Mouse (Mus musculus) heart, postnatal 0 days (tissue): ENCODE measurements around the gene Frrs1l. TPM values are rescaled to one million over a fixed set of nuclear protein-coding genes. Genes with fewer than 3 reads are reported as not detected.
A peak's percentile ranks its signal among the peaks of the same experiment; 100 is the strongest.

Source experiments
- ATAC-seq: fragments of 200-750 bp; cut with Nextera tagmentation; 2 replicates; pipeline ENCODE4 v1.8.0; 2017; ENCODE audit warnings: low read depth, moderate number of reproducible peaks, moderate library complexity; ENCODE audit not compliant: insufficient read depth
- DNase-seq: peaks from one replicate; pipeline ENCODE4 v3.0.0-alpha.2; 2016; ENCODE audit warnings: low spot score
- H3K27ac ChIP-seq: fragments of 300-500 bp; sonication (generic); 2 replicates; pipeline ENCODE4 v1.5.1; 2014; ENCODE audit warnings: low read depth, mild to moderate bottlenecking
- H3K27me3 ChIP-seq: fragments of 300-500 bp; sonication (generic); 2 replicates; pipeline ENCODE4 v1.6.1; 2014; ENCODE audit warnings: low read length, mixed read lengths; ENCODE audit not compliant: control insufficient read depth, insufficient read depth
- H3K36me3 ChIP-seq: fragments of 300-500 bp; sonication (generic); replicated peaks from 2 replicates; pipeline ENCODE4 v1.6.1; 2014; ENCODE audit warnings: low read length, mixed read lengths; ENCODE audit not compliant: control insufficient read depth, insufficient read depth
- H3K4me1 ChIP-seq: fragments of 300-500 bp; sonication (generic); 2 replicates; pipeline ENCODE4 v1.6.1; 2014; ENCODE audit warnings: antibody characterized with exemption; ENCODE audit not compliant: control insufficient read depth, insufficient read depth
- H3K4me2 ChIP-seq: fragments of 300-500 bp; sonication (generic); 2 replicates; pipeline ENCODE4 v1.6.1; 2014; ENCODE audit warnings: low read depth, mild to moderate bottlenecking, low read length, moderate library complexity
- H3K4me3 ChIP-seq: fragments of 300-500 bp; sonication (generic); 2 replicates; pipeline ENCODE4 v1.5.1; 2014; ENCODE audit warnings: low read depth, low read length
- H3K9ac ChIP-seq: fragments of 300-500 bp; sonication (generic); replicated peaks from 2 replicates; pipeline ENCODE4 v1.6.1; 2014; ENCODE audit warnings: low read depth, low read length, mixed read lengths
- H3K9me3 ChIP-seq: fragments of 300-500 bp; sonication (generic); replicated peaks from 2 replicates; pipeline ENCODE4 v1.6.1; 2016; ENCODE audit warnings: low read length; ENCODE audit not compliant: control insufficient read depth
- CTCF ChIP-seq: IDR thresholded peaks from 2 replicates; pipeline ENCODE4 v1.5.1; 2016; ENCODE audit warnings: antibody characterized with exemption, control low read depth, low read depth
- EP300 ChIP-seq: IDR thresholded peaks from 2 replicates; pipeline ENCODE4 v1.6.1; 2016; ENCODE audit warnings: antibody characterized with exemption, low read depth
- WGBS: fragments of 180-500 bp; shearing (Covaris S2); extraction: QIAGEN DNeasy Blood & Tissue Kit; methylation state at CpG from one replicate; pipeline ENCODE4 v1.1.7; 2014; 5-methylcytosine and 5-hydroxymethylcytosine counted together
- polyA plus RNA-seq: library from polyadenylated mRNA; unstranded; fragments of >200 nt; fragmentation: Nextera tagmentation; extraction: Ambion mirVana; gene quantifications from 2 replicates; pipeline ENCODE4 v1.2.1, GENCODE M21; 2015
- total RNA-seq: library from RNA; depleted of rRNA; stranded (reverse); fragments of >200 nt; gene quantifications from 2 replicates; pipeline ENCODE4 v1.2.3, GENCODE M21; 2014; ENCODE audit warnings: low replicate concordance

Gene Frrs1l
- total and polyA plus RNA-seq, 2 experiments from 2014 or later = not detected

GRCm38 (mm10) chr4:56932096-56932495 lies 58.1 kb downstream of the Frrs1l start:
- peak overlapping the region; percentile 72 for H3K27ac ChIP-seq
- peaks cover 24% of the 10 kb centered on the region for H3K36me3 ChIP-seq
- H3K4me3 ChIP-seq = no peak overlapping the region
- H3K27me3 ChIP-seq = no peaks in the 10 kb centered on the region
- TF ChIP-seq CTCF (no peak), EP300 (peak; percentile 78; the same call in 1 of the 2 replicates)
- H3K4me1 ChIP-seq = peaks cover 47% of the 10 kb centered on the region
- 12% methylated on average over 7 of the region's 7 CpGs for WGBS
- ATAC-seq (peak; percentile 76), DNase-seq (peak; percentile 70)
- H3K4me2 ChIP-seq = no peak overlapping the region
- H3K9ac ChIP-seq = no peak overlapping the region
- no peaks in the 10 kb centered on the region for H3K9me3 ChIP-seq

- Histone ChIP-seq H3K36me3 (peaks cover 32% of the 10 kb centered on the region), H3K27me3 (no peaks in the 10 kb centered on the region), H3K9me3 (no peaks in the 10 kb centered on the region), H3K9ac (no peak overlapping the region), H3K4me1 (peaks cover 41% of the 10 kb centered on the region), H3K4me2 (no peak overlapping the region), H3K4me3 (no peak overlapping the region), H3K27ac (peak overlapping the region; percentile 72)
- TF ChIP-seq EP300 (peak; percentile 53; the same call in 1 of the 2 replicates), CTCF (no peak)
- peak; percentile 70 for ATAC-seq
- peak; percentile 81 for DNase-seq
- 43% methylated on average over 4 of the region's 4 CpGs for WGBS
These were observed 59.9 kb downstream of the Frrs1l start for GRCm38 (mm10) chr4:56930312-56930711.

- no peaks in the 10 kb centered on the region for H3K9me3 ChIP-seq
- TF ChIP-seq CTCF (no peak), EP300 (no peak)
- ATAC-seq (no peak), DNase-seq (no peak)
- no peak overlapping the region for H3K27ac ChIP-seq
- peaks cover 34% of the 10 kb centered on the region for H3K4me1 ChIP-seq
- H3K36me3 ChIP-seq = peaks cover 43% of the 10 kb centered on the region
- no peak overlapping the region for H3K4me3 ChIP-seq
- no peaks in the 10 kb centered on the region for H3K27me3 ChIP-seq
- no peak overlapping the region for H3K4me2 ChIP-seq
- 84% methylated on average over 4 of the region's 4 CpGs for WGBS
- H3K9ac ChIP-seq = no peak overlapping the region
These were observed 63.2 kb downstream of the Frrs1l start for GRCm38 (mm10) chr4:56926971-56927370.

GRCm38 (mm10) chr4:56922229-56922628 lies 68.0 kb downstream of the Frrs1l start:
- no peak overlapping the region for H3K27ac ChIP-seq
- DNase-seq (no peak), ATAC-seq (no peak)
- H3K9ac ChIP-seq = no peak overlapping the region
- H3K9me3 ChIP-seq = no peaks in the 10 kb centered on the region
- H3K4me1 ChIP-seq = no peaks in the 10 kb centered on the region
- TF ChIP-seq EP300 (no peak), CTCF (no peak)
- H3K36me3 ChIP-seq = peaks cover 60% of the 10 kb centered on the region
- H3K4me2 ChIP-seq = no peak overlapping the region
- 86% methylated on average over 11 of the region's 11 CpGs for WGBS
- H3K27me3 ChIP-seq = no peaks in the 10 kb centered on the region
- no peak overlapping the region for H3K4me3 ChIP-seq

GRCm38 (mm10) chr4:56915732-56916325 lies 74.4 kb downstream of the Frrs1l start:
- H3K9me3 ChIP-seq = no peaks in the 10 kb centered on the region
- H3K27ac ChIP-seq = peak overlapping the region; percentile 36; the same call in 1 of the 2 replicates
- TF ChIP-seq CTCF = no peak
- no peak for TF ChIP-seq EP300
- H3K36me3 ChIP-seq = peaks cover 56% of the 10 kb centered on the region
- ATAC-seq (no peak), DNase-seq (no peak)
- H3K4me1 ChIP-seq = no peaks in the 10 kb centered on the region
- no peak overlapping the region for H3K4me3 ChIP-seq
- H3K4me2 ChIP-seq = no peak overlapping the region
- H3K9ac ChIP-seq = no peak overlapping the region
- WGBS = 88% methylated on average over 15 of the region's 15 CpGs
- no peaks in the 10 kb centered on the region for H3K27me3 ChIP-seq

GRCm38 (mm10) chr4:56914761-56915160 lies 75.4 kb downstream of the Frrs1l start:
- Histone ChIP-seq H3K4me2 (no peak overlapping the region), H3K4me3 (no peak overlapping the region), H3K27ac (no peak overlapping the region; the same call in 1 of the 2 replicates), H3K36me3 (peaks cover 64% of the 10 kb centered on the region), H3K9ac (no peak overlapping the region), H3K9me3 (no peaks in the 10 kb centered on the region), H3K4me1 (no peaks in the 10 kb centered on the region), H3K27me3 (no peaks in the 10 kb centered on the region)
- no peak for TF ChIP-seq EP300
- TF ChIP-seq CTCF = no peak
- 78% methylated on average over 1 of the region's 1 CpGs for WGBS
- no peak for ATAC-seq
- no peak for DNase-seq
